ENCODE assay signal across 22 mouse cellular contexts in the genomic region with DNA sequence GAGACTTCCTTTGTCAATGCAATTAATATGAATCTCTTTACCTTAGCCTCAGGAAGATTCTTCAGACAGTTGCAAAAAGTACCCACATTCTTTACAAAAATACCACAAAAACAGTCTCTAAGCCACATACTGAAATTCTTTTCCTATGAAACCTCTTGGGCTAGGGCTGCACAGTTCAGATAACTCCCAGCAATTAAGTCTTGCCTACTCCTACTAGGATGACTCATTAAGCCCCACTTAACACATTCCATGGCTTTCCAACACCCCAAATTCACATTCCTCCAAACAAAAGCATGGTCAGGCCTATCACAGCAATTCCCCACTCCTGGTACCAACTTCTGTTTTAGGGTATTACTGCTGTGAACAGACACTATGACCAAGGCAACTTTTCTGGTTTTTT. TPM values are rescaled to one million over a fixed set of nuclear protein-coding genes. Genes with fewer than 3 reads are reported as not detected.
DNase-seq lines count a peak whose midpoint lies in the region; ATAC-seq and TF ChIP-seq lines count a peak whose summit lies in the region.
"Had no signal": no experiment of that assay in that cellular context is flagged by ENCODE, and none has a peak within 500 bp of the region (broad histone marks: within the 10 kb centered on the region; RNA-seq: fewer than 3 reads in every experiment).

No protein-coding gene starts in this region.

- ATAC-seq in Patski: peak; percentile 26
- ATAC-seq in kidney, embryonic 14.5 days (ENCODE audit: low FRiP score, low TSS enrichment): no peak
- ATAC-seq: forebrain, embryonic 13.5 days; forebrain, embryonic 15.5 days; forebrain, postnatal 0 days had no signal

- in situ Hi-C loops in Patski (cut with MboI; ENCODE audit: low pct_unique_long_range_greater_than_20kb): no loop called here

- no peaks in the 10 kb centered on the region for H3K27me3 ChIP-seq in Patski
- no peaks in the 10 kb centered on the region for H3K27me3 ChIP-seq in kidney, embryonic 14.5 days (ENCODE audit: control insufficient read depth, insufficient read depth, low read length)
- H3K27me3 ChIP-seq: embryonic facial prominence, embryonic 13.5 days; embryonic facial prominence, embryonic 15.5 days; forebrain, embryonic 13.5 days; forebrain, embryonic 15.5 days had no signal

- H3K4me3 ChIP-seq in kidney, embryonic 14.5 days (ENCODE audit: low read length): no peak overlapping the region
- H3K4me3 ChIP-seq: embryonic facial prominence, embryonic 13.5 days; embryonic facial prominence, embryonic 15.5 days; forebrain, embryonic 13.5 days; forebrain, embryonic 15.5 days had no signal

- CTCF ChIA-PET in Patski (lab: Charles Lee): no interaction called here

- no peak overlapping the region for H3K4me2 ChIP-seq in kidney, embryonic 14.5 days (replicated peaks; ENCODE audit: low read depth, low read length)
- H3K4me2 ChIP-seq: embryonic facial prominence, embryonic 13.5 days; embryonic facial prominence, embryonic 15.5 days; forebrain, embryonic 13.5 days; forebrain, embryonic 15.5 days had no signal

- no peak overlapping the region for H3K9ac ChIP-seq in kidney, embryonic 14.5 days (ENCODE audit: low read depth, low read length)
- H3K9ac ChIP-seq: embryonic facial prominence, embryonic 13.5 days; embryonic facial prominence, embryonic 15.5 days; forebrain, embryonic 13.5 days; forebrain, embryonic 15.5 days; forebrain, postnatal 0 days had no signal

- no peaks in the 10 kb centered on the region for H3K9me3 ChIP-seq in kidney, embryonic 14.5 days (ENCODE audit: control insufficient read depth, low read length)
- H3K9me3 ChIP-seq: embryonic facial prominence, embryonic 13.5 days; embryonic facial prominence, embryonic 15.5 days; forebrain, embryonic 13.5 days; forebrain, embryonic 15.5 days had no signal

- H3K27ac ChIP-seq in kidney, embryonic 14.5 days (ENCODE audit: low read depth, low read length): no peak overlapping the region
- H3K27ac ChIP-seq: embryonic facial prominence, embryonic 13.5 days; embryonic facial prominence, embryonic 15.5 days; forebrain, embryonic 13.5 days; forebrain, embryonic 15.5 days had no signal

- H3K4me1 ChIP-seq in kidney, embryonic 14.5 days (ENCODE audit: control insufficient read depth, insufficient read depth, low read length): no peaks in the 10 kb centered on the region
- H3K4me1 ChIP-seq: embryonic facial prominence, embryonic 13.5 days; embryonic facial prominence, embryonic 15.5 days; forebrain, embryonic 13.5 days; forebrain, embryonic 15.5 days had no signal

- TF ChIP-seq CTCF in Patski (IDR thresholded peaks at IDR 0.05): no peak

- DNase-seq in 3134 (ENCODE audit: extremely low read depth, insufficient read length, low spot score): peak; percentile 51
- peak; percentile 42 for DNase-seq in 416B (ENCODE audit: low read depth)
- DNase-seq in Patski (ENCODE audit: low read depth, low spot score): peak; percentile 47
- peak; percentile 39 for DNase-seq in ZHBTc4 (ENCODE audit: low read depth, low spot score)
- DNase-seq in natural killer cell, adult 2 months (ENCODE audit: low spot score in 2 of 2): no peak
- no peak for DNase-seq in heart, postnatal 10 days
- DNase-seq in left cerebral cortex, postnatal 4 days: no peak
- DNase-seq: adrenal gland, adult 2 months; adrenal gland, postnatal 10 days; adrenal gland, postnatal 25 days; cerebellum, adult 11-12 months; cerebellum, adult 2 months; cerebellum, adult 9-10 months; cerebellum, postnatal 10 days; cerebellum, postnatal 25 days; forebrain, postnatal 0 days had no signal

- POLR2A ChIA-PET in Patski (lab: Charles Lee): interaction anchor here (0.9 kb wide), 1 partner anchor 41 kb away, joined by 3 read pairs; the partner anchor contains the start of gene Axin1

- intact Hi-C loops in heart, postnatal 10 days (cut with DNase I): no loop called here
- intact Hi-C loops in left cerebral cortex, postnatal 4 days (cut with DNase I): no loop called here

- H3K36me3 ChIP-seq in kidney, embryonic 14.5 days (ENCODE audit: control insufficient read depth, insufficient read depth, low read length): peaks cover 33% of the 10 kb centered on the region

RNA-seq across cellular contexts. Expression of gene Pdia2, which starts 20.3 kb away (rescaled TPM):
- polyA plus RNA-seq in Patski (2021): 0.22 TPM
- not detected for total RNA-seq in heart, postnatal 10 days (2021)
- 0.38 and 0.46 TPM in 2 replicates for polyA plus RNA-seq in kidney, embryonic 14.5 days (2014; fragmentation: Nextera tagmentation; extraction: Ambion mirVana)
- total RNA-seq in left cerebral cortex, postnatal 4 days (2021): under 1 TPM; 0.40 to 0.80 TPM
- total RNA-seq: forebrain, postnatal 0 days had no signal
- polyA plus RNA-seq: forebrain, embryonic 13.5 days; forebrain, embryonic 15.5 days; forebrain, postnatal 0 days had no signal

RNA-seq across cellular contexts. Expression of gene Rgs11, which starts 24.1 kb away (rescaled TPM):
- 0.76 TPM for polyA plus RNA-seq in Patski (2021)
- 1 to 10 TPM; 1.6 to 1.8 TPM for total RNA-seq in heart, postnatal 10 days (2021)
- 5.2 and 5.9 TPM in 2 replicates for polyA plus RNA-seq in kidney, embryonic 14.5 days (2014; fragmentation: Nextera tagmentation; extraction: Ambion mirVana)
- 10 to 100 TPM; 46.8 to 48.6 TPM for total RNA-seq in left cerebral cortex, postnatal 4 days (2021)
- polyA plus RNA-seq: C2C12 had no signal

RNA-seq across cellular contexts. Expression of gene Arhgdig, which starts 29.0 kb away (rescaled TPM):
- 17.0 TPM for polyA plus RNA-seq in Patski (2021)
- 1 to 10 TPM; 1.6 to 1.7 TPM for total RNA-seq in heart, postnatal 10 days (2021)
- polyA plus RNA-seq in kidney, embryonic 14.5 days (2014; fragmentation: Nextera tagmentation; extraction: Ambion mirVana): 6.3 and 6.9 TPM in 2 replicates
- 100 to 1,000 TPM; 165 to 166 TPM for total RNA-seq in left cerebral cortex, postnatal 4 days (2021)

RNA-seq across cellular contexts. Expression of gene Axin1, which starts 40.1 kb away (rescaled TPM):
- 71.8 TPM for polyA plus RNA-seq in Patski (2021)
- total RNA-seq in heart, postnatal 10 days (2021): 10 to 100 TPM; 20.6 to 24.1 TPM
- 8.9 and 10.2 TPM in 2 replicates for polyA plus RNA-seq in kidney, embryonic 14.5 days (2014; fragmentation: Nextera tagmentation; extraction: Ambion mirVana)
- 10 to 100 TPM; 37.5 to 37.8 TPM for total RNA-seq in left cerebral cortex, postnatal 4 days (2021)

RNA-seq across cellular contexts. Expression of gene Mrpl28, which starts 55.3 kb away (rescaled TPM):
- polyA plus RNA-seq in Patski (2021): 118 TPM
- 100 to 1,000 TPM in 1 of 2 experiments, 10 to 100 TPM in 1; 92.2 to 101 TPM for total RNA-seq in heart, postnatal 10 days (2021)
- polyA plus RNA-seq in kidney, embryonic 14.5 days (2014; fragmentation: Nextera tagmentation; extraction: Ambion mirVana): 225 and 241 TPM in 2 replicates
- 10 to 100 TPM; 74.2 to 80.5 TPM for total RNA-seq in left cerebral cortex, postnatal 4 days (2021)

Comparison
In these comparisons a context has a peak if more than half of its experiments do, and no peak if none do; other contexts are left out.
1. DNase-seq: peak in 3134 (single experiment), 416B (single experiment), Patski (single experiment) and ZHBTc4 (single experiment); none in natural killer cell, adult 2 months (0 of 2), heart, postnatal 10 days (0 of 2) and left cerebral cortex, postnatal 4 days (single experiment).
2. RNA of gene Rgs11, which starts 24.1 kb away (total RNA-seq): 46.8 to 48.6 TPM in left cerebral cortex, postnatal 4 days; 1.6 to 1.8 TPM in heart, postnatal 10 days; every median in the first group is over 10 times any median in the second.
3. RNA of gene Arhgdig, which starts 29.0 kb away (total RNA-seq): 165 to 166 TPM in left cerebral cortex, postnatal 4 days; 1.6 to 1.7 TPM in heart, postnatal 10 days; every median in the first group is over 10 times any median in the second.